Mouse (Mus musculus) heart, embryonic 13.5 days (tissue): ENCODE results near the gene Foxa3. TPM values are rescaled to one million over a fixed set of nuclear protein-coding genes. Genes with fewer than 3 reads are reported as not detected.
"Not testable (repeated sequence)": the region's sequence is repeated elsewhere in the genome, so short reads cannot be mapped to it uniquely, and the experiment has no call there.

Experiments
- ATAC-seq: fragments of 200-750 bp; cut with Nextera tagmentation; 2 replicates; pipeline ENCODE4 v1.8.0; 2017; ENCODE audit warnings: moderate TSS enrichment; ENCODE audit not compliant: insufficient number of reproducible peaks, low FRiP score, low TSS enrichment; ENCODE audit errors: extremely low read depth
- H3K27ac ChIP-seq: fragments of 300-500 bp; sonication (generic); replicated peaks from 2 replicates; pipeline ENCODE4 v1.5.1; 2015; ENCODE audit warnings: moderate library complexity, mild to moderate bottlenecking, inconsistent platforms
- H3K27me3 ChIP-seq: fragments of 300-500 bp; sonication (generic); replicated peaks from 2 replicates; pipeline ENCODE4 v1.6.1; 2015; ENCODE audit warnings: mild to moderate bottlenecking, inconsistent platforms
- H3K36me3 ChIP-seq: fragments of 300-500 bp; sonication (generic); 2 replicates; pipeline ENCODE4 v1.6.1; 2015; ENCODE audit warnings: mild to moderate bottlenecking, inconsistent platforms
- H3K4me1 ChIP-seq: fragments of 300-500 bp; sonication (generic); 2 replicates; pipeline ENCODE4 v1.6.1; 2015; ENCODE audit warnings: inconsistent platforms
- H3K4me2 ChIP-seq: fragments of 300-500 bp; sonication (generic); 2 replicates; pipeline ENCODE4 v1.6.1; 2015; ENCODE audit warnings: inconsistent platforms, mild to moderate bottlenecking, moderate library complexity
- H3K4me3 ChIP-seq: fragments of 300-500 bp; sonication (generic); 2 replicates; pipeline ENCODE4 v1.5.1; 2015; ENCODE audit warnings: moderate library complexity, mild to moderate bottlenecking, inconsistent platforms
- H3K9ac ChIP-seq: fragments of 300-500 bp; sonication (generic); 2 replicates; pipeline ENCODE4 v1.6.1; 2015; ENCODE audit warnings: inconsistent platforms, mild to moderate bottlenecking, moderate library complexity
- H3K9me3 ChIP-seq: fragments of 300-500 bp; sonication (generic); 2 replicates; pipeline ENCODE4 v1.6.1; 2016; ENCODE audit warnings: inconsistent platforms
- WGBS: fragments of 180-500 bp; shearing (Covaris S2); methylation state at CpG from one replicate; pipeline ENCODE4 v1.1.7; 2015; ENCODE audit warnings: mixed read lengths; 5-methylcytosine and 5-hydroxymethylcytosine counted together
- polyA plus RNA-seq: library from polyadenylated mRNA; unstranded; fragments of >200 nt; fragmentation: Nextera tagmentation; extraction: Ambion mirVana; gene quantifications from 2 replicates; pipeline ENCODE4 v1.2.1, GENCODE M21; 2015

Gene Foxa3
- 0.25 and 1.2 TPM in 2 replicates for polyA plus RNA-seq

GRCm38 (mm10) chr7:19023357-19023814 lies at the start of gene Foxa3:
Gene Foxa3, minus strand, starts transcription at chr7:19023538.
- Histone ChIP-seq H3K27ac (peak within 1 kb of the TSS; percentile 73), H3K9me3 (no peaks in the 10 kb centered on the region), H3K4me3 (peak within 1 kb of the TSS; percentile 99), H3K9ac (peak within 1 kb of the TSS; percentile 99), H3K4me1 (peaks cover 30% of the 10 kb centered on the region), H3K4me2 (peak within 1 kb of the TSS; percentile 94), H3K36me3 (peaks cover 1% of the 10 kb centered on the region; the same call in 1 of the 2 replicates), H3K27me3 (peaks cover 47% of the 10 kb centered on the region)
- WGBS: 5% methylated on average over 30 of the region's 30 CpGs
- ATAC-seq: peak; percentile 21; the same call in 1 of the 2 replicates

GRCm38 (mm10) chr7:19071024-19071423 lies 47.7 kb upstream of the Foxa3 start:
- H3K4me1 ChIP-seq, H3K27ac ChIP-seq, H3K36me3 ChIP-seq, ATAC-seq, H3K4me3 ChIP-seq, H3K9ac ChIP-seq, H3K9me3 ChIP-seq, H3K4me2 ChIP-seq: not testable (repeated sequence)
- H3K27me3 ChIP-seq: peaks cover 22% of the 10 kb centered on the region
- 39% methylated on average over 3 of the region's 3 CpGs for WGBS

GRCm38 (mm10) chr7:19069500-19069899 lies 46.2 kb upstream of the Foxa3 start:
- no peaks in the 10 kb centered on the region for H3K4me1 ChIP-seq
- peaks cover 37% of the 10 kb centered on the region for H3K27me3 ChIP-seq
- H3K27ac ChIP-seq: no peak overlapping the region
- no peak for ATAC-seq
- H3K9ac ChIP-seq: no peak overlapping the region
- H3K4me3 ChIP-seq: no peak overlapping the region
- 44% methylated on average over 3 of the region's 3 CpGs for whole genome bisulfite sequencing
- H3K36me3 ChIP-seq: no peaks in the 10 kb centered on the region
- H3K4me2 ChIP-seq: no peak overlapping the region
- H3K9me3 ChIP-seq: no peaks in the 10 kb centered on the region; the same call in 1 of the 2 replicates

GRCm38 (mm10) chr7:19068707-19069106 lies 45.4 kb upstream of the Foxa3 start:
- Histone ChIP-seq H3K4me1 (no peaks in the 10 kb centered on the region), H3K36me3 (no peaks in the 10 kb centered on the region), H3K27me3 (peaks cover 45% of the 10 kb centered on the region), H3K9me3 (no peaks in the 10 kb centered on the region; the same call in 1 of the 2 replicates), H3K4me2 (no peak overlapping the region), H3K27ac (no peak overlapping the region), H3K4me3 (no peak overlapping the region), H3K9ac (no peak overlapping the region)
- ATAC-seq: no peak
- 2% methylated on average over 2 of the region's 2 CpGs for WGBS

- Histone ChIP-seq H3K27ac (no peak overlapping the region), H3K4me1 (no peaks in the 10 kb centered on the region), H3K36me3 (no peaks in the 10 kb centered on the region), H3K9ac (no peak overlapping the region), H3K4me3 (no peak overlapping the region), H3K9me3 (no peaks in the 10 kb centered on the region; the same call in 1 of the 2 replicates), H3K4me2 (no peak overlapping the region), H3K27me3 (peaks cover 53% of the 10 kb centered on the region)
- ATAC-seq: no peak
- 56% methylated on average over 11 of the region's 14 CpGs for WGBS
Measured at GRCm38 (mm10) chr7:19067935-19068334, 44.6 kb upstream of the Foxa3 start.

GRCm38 (mm10) chr7:19067063-19067462 lies 43.7 kb upstream of the Foxa3 start:
- Histone ChIP-seq H3K4me2 (no peak overlapping the region), H3K36me3 (no peaks in the 10 kb centered on the region), H3K4me3 (no peak overlapping the region), H3K27ac (no peak overlapping the region), H3K4me1 (no peaks in the 10 kb centered on the region), H3K9ac (no peak overlapping the region), H3K9me3 (no peaks in the 10 kb centered on the region; the same call in 1 of the 2 replicates), H3K27me3 (peaks cover 59% of the 10 kb centered on the region)
- ATAC-seq: no peak
- WGBS: 31% methylated on average over 14 of the region's 14 CpGs

- no peak for ATAC-seq
- no peak overlapping the region for H3K27ac ChIP-seq
- no peaks in the 10 kb centered on the region for H3K36me3 ChIP-seq
- peaks cover 59% of the 10 kb centered on the region for H3K27me3 ChIP-seq
- WGBS: 39% methylated on average over 13 of the region's 13 CpGs
- H3K4me2 ChIP-seq: peak overlapping the region; percentile 36
- no peaks in the 10 kb centered on the region; the same call in 1 of the 2 replicates for H3K9me3 ChIP-seq
- no peaks in the 10 kb centered on the region for H3K4me1 ChIP-seq
- H3K9ac ChIP-seq: 0 out of 2 replicates have a peak overlapping the region, but pooled peaks have one; percentile 19
- peak overlapping the region; percentile 14; the same call in 1 of the 2 replicates for H3K4me3 ChIP-seq
Measured at GRCm38 (mm10) chr7:19065896-19066295, 42.6 kb upstream of the Foxa3 start.

GRCm38 (mm10) chr7:19057405-19057804 lies 34.1 kb upstream of the Foxa3 start:
- H3K27me3 ChIP-seq: peaks cover 1% of the 10 kb centered on the region; the same call in 1 of the 2 replicates
- H3K4me3 ChIP-seq: no peak overlapping the region
- 76% methylated on average over 10 of the region's 10 CpGs for WGBS
- no peaks in the 10 kb centered on the region for H3K9me3 ChIP-seq
- peaks cover 16% of the 10 kb centered on the region for H3K36me3 ChIP-seq
- no peak overlapping the region for H3K4me2 ChIP-seq
- H3K9ac ChIP-seq: no peak overlapping the region
- no peak for ATAC-seq
- peaks cover 12% of the 10 kb centered on the region for H3K4me1 ChIP-seq
- no peak overlapping the region for H3K27ac ChIP-seq

- no peak for ATAC-seq
- peaks cover 12% of the 10 kb centered on the region for H3K4me1 ChIP-seq
- no peaks in the 10 kb centered on the region for H3K27me3 ChIP-seq
- H3K36me3 ChIP-seq: peaks cover 39% of the 10 kb centered on the region
- no peak overlapping the region for H3K4me2 ChIP-seq
- H3K9ac ChIP-seq: no peak overlapping the region
- no peak overlapping the region for H3K27ac ChIP-seq
- no peaks in the 10 kb centered on the region for H3K9me3 ChIP-seq
- no peak overlapping the region for H3K4me3 ChIP-seq
- 90% methylated on average over 8 of the region's 8 CpGs for WGBS
Measured at GRCm38 (mm10) chr7:19055108-19055507, 31.8 kb upstream of the Foxa3 start.

- peaks cover 12% of the 10 kb centered on the region for H3K4me1 ChIP-seq
- WGBS: 58% methylated on average over 9 of the region's 9 CpGs
- H3K4me2 ChIP-seq: peak overlapping the region; percentile 50
- no peak; the same call in 1 of the 2 replicates for ATAC-seq
- peak overlapping the region; percentile 19 for H3K4me3 ChIP-seq
- H3K9me3 ChIP-seq: no peaks in the 10 kb centered on the region
- no peak overlapping the region for H3K27ac ChIP-seq
- peak overlapping the region; percentile 52; the same call in 1 of the 2 replicates for H3K9ac ChIP-seq
- H3K36me3 ChIP-seq: peaks cover 43% of the 10 kb centered on the region
- no peaks in the 10 kb centered on the region for H3K27me3 ChIP-seq
Measured at GRCm38 (mm10) chr7:19054777-19055076, 31.4 kb upstream of the Foxa3 start.

- Histone ChIP-seq H3K27ac (no peak within 1 kb of the TSS), H3K27me3 (no peaks in the 10 kb centered on the region), H3K4me2 (peak within 1 kb of the TSS; percentile 50), H3K4me3 (peak within 1 kb of the TSS; percentile 19), H3K9me3 (no peaks in the 10 kb centered on the region), H3K4me1 (peaks cover 12% of the 10 kb centered on the region), H3K9ac (peak within 1 kb of the TSS; percentile 52; the same call in 1 of the 2 replicates), H3K36me3 (peaks cover 48% of the 10 kb centered on the region)
- no peak for ATAC-seq
- WGBS: 35% methylated on average over 32 of the region's 33 CpGs
Measured at GRCm38 (mm10) chr7:19054047-19054776, 30.9 kb upstream of the Foxa3 start, which contains the start of gene Rsph6a. Gene Rsph6a, plus strand, starts transcription at chr7:19054690.
